Mouse (Mus musculus): ENCODE results near the gene Gm9747.

Gene Gm9747

DNA sequence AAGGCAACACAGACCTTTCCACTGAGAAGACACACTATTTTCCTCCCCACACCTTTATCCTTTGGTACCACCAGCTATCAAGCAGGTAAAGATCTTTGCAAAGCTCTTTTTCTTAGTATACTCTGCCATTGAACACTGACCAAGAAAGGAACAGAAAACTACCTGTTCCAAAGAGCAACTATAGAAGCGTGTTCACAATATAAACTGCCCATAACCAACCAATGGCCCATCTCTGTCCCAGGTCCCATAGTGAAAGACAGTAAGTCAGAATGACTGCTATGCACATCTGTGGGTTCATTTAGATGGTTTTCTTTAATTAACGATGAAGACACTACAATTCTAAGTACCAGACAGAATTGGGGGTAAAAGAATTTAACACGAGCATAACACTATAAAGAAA, at the start of gene Gm9747:
Gm9747 (plus strand) TSS at position 301 of the 400 bp plus-strand sequence.
- TF ChIP-seq GATA4 (IDR thresholded peaks at IDR 0.05; ENCODE audit: insufficient replicate concordance, low read length) = no peak

DNA sequence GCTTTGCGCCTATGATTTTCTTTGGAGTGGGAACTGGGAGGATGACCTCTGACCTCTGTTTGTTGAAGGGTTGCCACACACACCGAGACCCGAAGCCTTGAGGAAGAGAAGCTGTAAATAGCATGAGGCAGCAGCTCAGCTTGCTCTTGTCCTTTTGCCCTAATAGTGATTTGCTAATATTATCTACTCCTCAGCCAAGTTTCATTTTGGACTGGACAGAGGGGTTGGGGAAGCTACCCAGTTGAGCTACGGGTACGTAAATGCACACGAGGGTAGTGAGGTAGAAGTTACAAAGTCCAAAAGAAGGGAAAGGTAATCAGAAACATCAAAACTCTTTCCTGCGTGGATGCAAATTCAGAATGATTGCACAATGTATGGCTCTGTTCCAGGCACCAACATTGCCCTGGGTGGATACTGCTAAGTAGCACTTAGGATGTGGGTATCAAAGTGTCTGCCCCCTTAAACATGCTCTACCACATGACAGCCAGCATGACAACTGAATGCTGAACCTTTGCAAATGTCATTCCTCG, 48.9 kb upstream of the Gm9747 start:
- no peak for TF ChIP-seq GATA4 (IDR thresholded peaks at IDR 0.05; ENCODE audit: insufficient replicate concordance, low read length)

DNA sequence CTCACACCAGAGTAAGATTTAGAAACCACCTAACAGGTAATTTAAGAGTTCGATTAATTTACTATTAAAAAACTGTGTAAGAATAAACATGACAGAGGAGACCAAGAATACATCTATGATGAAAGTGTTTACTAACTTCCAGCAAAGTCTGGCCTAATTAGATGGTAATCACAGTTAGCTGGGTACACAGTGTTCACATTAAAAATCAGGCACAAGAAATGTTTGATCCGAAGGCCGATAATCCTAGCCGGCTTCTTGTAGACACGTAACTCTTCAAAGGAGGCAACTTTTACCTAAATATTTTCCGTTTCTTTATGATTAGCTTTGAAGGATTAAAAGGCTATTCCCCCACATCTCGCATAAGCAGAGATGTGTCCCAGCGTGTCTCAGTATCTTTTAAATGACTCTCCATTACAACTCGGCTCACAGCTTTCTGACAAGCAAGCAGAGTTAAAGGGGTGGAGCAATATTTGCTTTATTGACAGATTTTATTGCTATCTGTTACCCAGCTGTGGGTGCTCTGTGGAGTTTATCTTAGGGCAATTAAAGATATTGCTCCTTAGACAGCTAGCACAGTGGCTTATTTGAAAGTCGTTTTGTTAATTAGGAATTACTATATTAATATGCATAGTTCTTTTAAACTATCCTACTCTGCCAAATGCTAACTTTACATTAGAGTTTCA, 44.2 kb upstream of the Gm9747 start:
- TF ChIP-seq GATA4 (IDR thresholded peaks at IDR 0.05; ENCODE audit: insufficient replicate concordance, low read length) = peak; percentile 96

DNA sequence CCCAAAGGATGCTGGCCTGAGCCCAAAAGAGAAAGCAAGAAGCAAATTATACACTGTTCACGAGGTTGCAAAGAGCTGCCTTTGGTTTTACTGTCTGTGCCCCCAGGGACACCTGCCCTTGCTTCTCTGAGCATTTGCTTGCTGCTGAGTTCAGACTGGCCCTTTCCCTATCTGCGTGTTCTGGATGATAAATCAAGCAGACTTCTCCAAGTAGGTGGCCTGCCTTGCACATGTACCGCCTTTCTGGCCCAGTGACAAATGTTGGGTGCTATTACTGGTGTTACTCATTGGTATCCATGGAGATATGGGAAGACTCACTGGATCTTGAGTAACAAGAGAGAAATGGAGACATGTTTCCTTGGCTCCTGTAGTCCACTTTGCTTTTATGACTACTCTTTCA, 43.4 kb upstream of the Gm9747 start:
- TF ChIP-seq GATA4 (IDR thresholded peaks at IDR 0.05; ENCODE audit: insufficient replicate concordance, low read length) = no peak

DNA sequence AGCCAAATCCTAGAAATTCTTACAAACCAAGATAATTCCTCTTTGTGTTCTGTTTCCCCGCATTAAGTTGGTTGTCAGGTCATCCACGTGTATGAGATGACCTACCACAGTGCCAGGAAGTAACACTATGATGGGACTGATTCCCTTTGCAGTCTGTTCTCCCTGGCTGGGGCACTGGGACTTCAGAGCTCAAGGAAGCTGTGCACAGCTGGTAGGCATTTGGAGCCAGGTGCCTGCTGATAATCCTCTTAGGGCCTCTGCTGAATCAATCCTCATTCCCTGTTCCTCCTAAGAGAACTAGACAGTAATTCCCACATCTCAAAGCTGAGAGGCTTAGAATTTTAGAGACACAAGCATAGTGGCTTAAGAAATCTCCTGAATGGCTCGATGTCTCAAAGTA, 41.3 kb upstream of the Gm9747 start:
- TF ChIP-seq GATA4 (IDR thresholded peaks at IDR 0.05; ENCODE audit: insufficient replicate concordance, low read length) = no peak

DNA sequence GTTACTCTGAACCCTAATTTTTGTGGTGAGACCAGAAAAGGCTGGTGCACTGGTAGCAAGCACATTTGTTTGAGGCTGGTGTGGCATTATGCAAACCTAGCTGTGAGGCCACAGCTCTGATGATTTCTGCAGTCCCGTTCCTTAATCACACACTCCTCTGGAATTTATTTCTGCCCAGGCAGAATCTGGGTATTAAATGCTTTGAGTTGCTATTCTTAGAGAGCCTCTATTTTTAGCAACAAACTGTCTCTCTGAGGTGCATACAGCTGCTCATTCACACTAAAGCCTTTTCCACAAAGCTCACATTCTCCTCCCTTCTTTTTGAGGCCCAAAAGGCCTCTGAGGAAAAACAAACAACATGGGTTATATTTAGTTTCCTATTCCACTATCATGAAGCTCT, 33.0 kb upstream of the Gm9747 start:
- no peak for TF ChIP-seq GATA4 (IDR thresholded peaks at IDR 0.05; ENCODE audit: insufficient replicate concordance, low read length)

DNA sequence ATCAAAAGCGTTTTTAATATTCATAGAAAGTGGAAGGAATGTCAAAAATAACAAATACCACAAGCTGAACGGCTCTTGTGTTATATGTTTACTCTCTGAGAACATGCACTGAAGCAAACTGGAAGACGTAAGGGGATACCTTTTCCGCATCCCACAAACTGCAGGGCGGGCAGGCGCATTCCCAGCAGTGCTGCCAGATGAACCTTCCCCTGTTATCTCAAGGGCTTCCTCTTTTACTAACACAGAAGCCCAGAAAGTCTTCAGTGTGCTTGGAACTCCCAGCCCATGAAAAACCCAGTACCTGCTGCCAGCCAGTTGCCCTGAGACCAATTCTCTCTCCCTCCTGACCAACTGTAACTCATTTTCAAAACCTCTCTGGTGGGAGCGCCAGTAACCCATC, 32.3 kb upstream of the Gm9747 start:
- TF ChIP-seq GATA4 (IDR thresholded peaks at IDR 0.05; ENCODE audit: insufficient replicate concordance, low read length) = no peak

DNA sequence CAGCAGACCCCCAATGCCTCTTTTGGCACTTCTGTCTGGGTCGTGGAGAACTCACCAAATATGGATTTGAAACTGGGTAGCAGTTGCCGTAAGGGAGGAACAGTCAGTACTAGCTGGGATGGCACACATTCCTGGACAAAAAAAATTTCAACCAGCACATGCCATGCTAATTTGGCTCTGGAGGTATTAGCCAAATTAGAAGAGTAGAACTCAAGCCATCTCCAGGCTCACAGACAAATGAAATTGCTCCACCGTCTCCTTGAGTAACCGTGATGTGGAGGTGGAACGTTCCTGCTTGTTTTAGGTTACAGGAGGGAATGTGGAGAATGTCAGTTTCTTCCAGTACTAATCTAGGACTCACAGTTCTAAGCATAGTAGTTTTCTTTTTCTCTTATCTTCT, 25.4 kb upstream of the Gm9747 start:
- no peak for TF ChIP-seq GATA4 (IDR thresholded peaks at IDR 0.05; ENCODE audit: insufficient replicate concordance, low read length)

DNA sequence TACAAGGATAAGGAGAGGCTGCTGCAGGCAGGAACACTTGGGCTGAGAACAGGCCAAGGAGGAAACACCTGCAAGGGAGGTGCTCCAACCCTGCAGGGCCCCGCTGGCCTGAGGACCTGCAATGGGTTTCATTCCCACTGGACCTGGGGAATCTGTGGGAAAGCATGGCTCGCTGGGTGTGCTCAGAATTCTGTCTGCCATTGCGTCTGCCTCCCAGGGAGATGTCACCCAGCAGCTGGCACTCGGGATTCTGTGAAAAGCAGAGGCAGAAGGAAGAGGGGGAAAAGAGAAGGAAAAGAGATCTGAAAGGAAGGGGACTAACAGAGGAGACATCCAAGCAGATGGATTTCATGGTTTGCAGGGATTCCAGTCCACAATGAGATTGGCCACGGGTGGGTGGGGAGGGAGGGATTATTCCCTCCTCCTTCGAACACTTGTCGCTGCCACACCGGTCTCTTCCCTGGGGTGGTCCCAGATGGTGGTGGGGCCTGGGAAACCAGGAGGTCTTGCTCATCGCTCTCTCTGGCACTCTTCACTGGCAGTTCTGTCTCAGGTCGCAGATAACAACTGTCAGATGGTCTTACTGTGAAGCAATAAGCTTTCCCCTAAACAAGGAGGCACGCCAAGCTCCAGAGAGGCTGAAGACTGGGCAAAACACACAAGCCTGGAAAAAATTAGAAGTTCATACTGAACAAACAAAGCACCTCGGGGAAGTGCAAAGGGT, 12.1 kb upstream of the Gm9747 start:
- no peak for TF ChIP-seq GATA4 (IDR thresholded peaks at IDR 0.05; ENCODE audit: insufficient replicate concordance, low read length)

DNA sequence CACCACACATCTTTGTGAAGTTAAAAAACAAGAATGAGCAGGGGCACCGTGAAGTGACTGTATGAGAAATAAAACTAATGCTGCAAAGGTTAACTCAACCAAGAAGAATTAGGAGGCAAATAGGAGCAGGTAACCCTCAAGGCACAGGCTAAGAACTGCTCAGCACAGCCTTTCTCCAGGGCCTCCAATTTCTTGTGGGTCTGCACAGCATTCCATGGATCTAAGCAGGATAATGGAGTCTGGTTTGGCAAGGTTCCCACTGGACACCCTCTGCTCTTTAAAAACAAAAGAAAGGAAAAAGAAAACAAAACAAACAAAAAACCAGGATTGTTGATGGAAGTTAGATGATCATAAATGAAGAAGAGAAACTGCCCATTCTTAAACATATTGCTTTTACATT, 11.4 kb upstream of the Gm9747 start:
- no peak for TF ChIP-seq GATA4 (IDR thresholded peaks at IDR 0.05; ENCODE audit: insufficient replicate concordance, low read length)

DNA sequence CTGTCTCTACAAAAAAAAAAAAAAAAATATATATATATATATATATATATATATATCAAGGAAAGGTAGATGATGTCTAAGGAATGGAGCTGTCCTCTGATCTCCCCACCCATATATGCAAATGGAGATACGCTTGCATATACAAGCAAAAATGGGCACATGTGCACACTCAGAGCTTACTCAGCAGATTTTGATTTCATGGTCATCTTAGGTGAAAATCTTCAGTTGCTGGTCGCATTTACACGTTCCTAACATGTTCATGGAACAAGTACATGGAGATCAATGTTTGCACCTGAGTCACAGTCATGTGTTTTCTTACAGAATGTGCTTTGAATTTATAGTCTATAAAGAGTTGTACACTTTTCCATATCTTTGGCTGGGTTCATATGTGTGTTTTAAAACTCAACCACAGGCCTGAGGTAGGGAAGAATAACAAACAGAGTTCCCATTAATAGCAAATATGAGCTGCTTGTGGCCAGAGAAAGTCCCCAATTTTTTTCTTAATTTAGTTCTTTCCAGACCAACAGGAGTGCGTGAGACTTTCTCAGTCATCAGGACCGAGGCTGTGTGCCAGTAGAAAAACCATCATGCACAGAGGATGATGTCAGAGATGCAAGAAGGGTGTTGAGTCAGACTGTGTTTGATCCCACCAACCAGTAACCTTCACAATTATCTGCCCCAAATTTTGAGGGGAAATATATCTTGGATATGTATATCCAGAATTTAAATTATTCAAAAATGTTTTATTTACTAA, 9.7 kb upstream of the Gm9747 start:
- no peak for TF ChIP-seq GATA4 (IDR thresholded peaks at IDR 0.05; ENCODE audit: insufficient replicate concordance, low read length)

DNA sequence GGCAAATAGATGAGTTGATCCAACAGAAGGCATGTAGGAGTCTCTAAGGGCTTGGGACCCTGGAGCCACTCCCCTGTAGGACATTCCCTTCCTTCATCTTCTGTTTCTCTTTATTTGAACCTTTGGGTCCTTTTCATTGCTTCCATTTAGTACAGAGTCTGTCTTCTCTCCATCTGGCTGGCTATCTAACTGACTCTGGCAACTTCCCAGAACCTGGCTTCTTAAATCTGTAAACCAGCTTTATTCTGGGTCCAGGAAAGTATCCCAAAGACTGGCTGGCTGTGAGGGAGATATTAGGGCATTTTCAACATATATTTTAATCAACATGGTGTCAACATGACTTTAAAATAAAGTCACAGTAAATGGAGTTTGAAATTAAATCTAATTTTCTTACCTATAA, 4.1 kb upstream of the Gm9747 start:
- no peak for TF ChIP-seq GATA4 (IDR thresholded peaks at IDR 0.05; ENCODE audit: insufficient replicate concordance, low read length)

DNA sequence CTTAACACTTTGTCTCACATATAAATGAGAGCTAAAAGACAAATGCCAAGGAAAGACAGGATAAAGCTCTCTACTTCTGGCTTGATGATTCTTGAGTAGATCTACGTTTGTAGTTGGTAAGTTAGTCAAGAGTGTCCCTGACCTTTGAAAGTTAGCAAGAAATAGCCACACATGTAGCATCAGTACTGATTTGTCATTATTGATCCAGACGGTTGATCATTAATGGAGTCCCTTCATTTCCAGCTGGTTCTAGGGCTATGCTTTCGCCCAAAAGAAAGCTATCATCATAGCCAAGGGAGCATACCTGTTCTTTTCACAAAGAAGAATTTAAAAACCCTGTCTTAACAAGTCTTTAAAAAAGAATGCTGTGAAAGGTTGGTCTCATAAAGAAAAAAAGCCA, 1.7 kb downstream of the Gm9747 start:
- TF ChIP-seq GATA4 (IDR thresholded peaks at IDR 0.05; ENCODE audit: insufficient replicate concordance, low read length) = no peak

DNA sequence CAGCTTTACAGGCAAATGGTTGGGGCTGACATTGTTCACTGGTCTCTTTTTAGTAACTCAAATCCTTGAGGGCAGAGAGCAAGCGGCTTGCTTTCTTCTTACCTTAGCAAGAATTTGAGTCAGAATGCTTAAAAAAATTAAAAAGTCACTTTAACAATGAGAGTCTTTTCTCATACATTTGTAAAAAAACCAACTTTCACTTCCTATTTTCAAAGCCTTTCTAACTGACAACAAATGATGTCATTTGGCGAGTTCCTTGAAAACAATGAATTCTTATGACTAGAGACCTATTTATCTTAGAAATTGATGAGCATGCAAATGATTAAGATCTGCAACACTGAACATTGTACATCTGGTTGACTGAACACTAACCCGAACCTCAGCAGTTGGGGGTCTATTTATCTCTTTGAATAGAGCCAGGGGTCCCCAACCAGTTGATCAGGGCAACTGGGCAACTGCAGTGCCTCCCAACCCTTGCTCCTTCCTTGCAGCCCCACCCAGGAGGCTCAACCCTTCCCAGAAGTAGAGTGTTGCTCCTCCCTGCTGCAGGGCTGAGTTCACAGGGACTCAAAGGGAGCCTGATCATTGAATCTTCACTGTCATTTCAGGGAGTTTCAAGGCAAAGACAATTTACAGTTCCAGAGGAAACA, 2.7 kb downstream of the Gm9747 start:
- TF ChIP-seq GATA4 (IDR thresholded peaks at IDR 0.05; ENCODE audit: insufficient replicate concordance, low read length) = no peak

DNA sequence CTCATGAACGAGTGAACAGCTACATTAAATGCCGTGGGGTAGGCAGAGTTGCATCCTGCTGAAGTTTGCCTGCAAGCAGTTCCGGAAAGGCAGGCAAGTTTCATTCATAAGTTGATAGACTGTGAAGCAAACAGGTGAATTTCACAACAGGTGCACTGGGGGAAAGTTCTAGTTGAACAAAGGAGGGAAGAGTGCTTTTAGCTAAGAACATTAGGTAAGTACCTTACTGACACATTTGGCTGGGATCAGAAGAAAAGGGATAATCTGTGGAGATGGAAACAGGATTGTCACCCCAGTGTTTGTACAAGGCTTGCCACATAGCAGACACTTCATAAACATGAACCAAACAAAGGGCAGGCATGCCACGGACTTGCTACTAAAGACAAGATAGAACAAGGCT, 5.3 kb downstream of the Gm9747 start:
- no peak for TF ChIP-seq GATA4 (IDR thresholded peaks at IDR 0.05; ENCODE audit: insufficient replicate concordance, low read length)

All from liver, adult (tissue).